Mouse (Mus musculus) hindbrain, postnatal 0 days (tissue): ENCODE data around the gene Hmox1. TPM values are rescaled to one million over a fixed set of nuclear protein-coding genes. Genes with fewer than 3 reads are reported as not detected.

Source experiments
- ATAC-seq: fragments of 200-750 bp; cut with Nextera tagmentation; 2 replicates; pipeline ENCODE4 v1.8.0; 2017; ENCODE audit warnings: mild to moderate bottlenecking, moderate TSS enrichment, moderate library complexity
- DNase-seq: peaks from one replicate; pipeline ENCODE4 v3.0.0-alpha.2; 2015; ENCODE audit warnings: low spot score
- H3K27ac ChIP-seq: fragments of 300-500 bp; sonication (generic); 2 replicates; pipeline ENCODE4 v1.5.1; 2014; ENCODE audit warnings: mild to moderate bottlenecking
- H3K27me3 ChIP-seq: fragments of 300-500 bp; sonication (generic); 2 replicates; pipeline ENCODE4 v1.6.1; 2014; ENCODE audit warnings: low read length, mixed read lengths; ENCODE audit not compliant: insufficient read depth
- H3K36me3 ChIP-seq: fragments of 300-500 bp; sonication (generic); 2 replicates; pipeline ENCODE4 v1.6.1; 2014; ENCODE audit warnings: low read length, mixed read lengths; ENCODE audit not compliant: insufficient read depth
- H3K4me1 ChIP-seq: fragments of 300-500 bp; sonication (generic); 2 replicates; pipeline ENCODE4 v1.6.1; 2014; ENCODE audit warnings: antibody characterized with exemption, low read length, mixed read lengths; ENCODE audit not compliant: insufficient read depth
- H3K4me2 ChIP-seq: fragments of 300-500 bp; sonication (generic); 2 replicates; pipeline ENCODE4 v1.6.1; 2014; ENCODE audit warnings: low read depth, mild to moderate bottlenecking, low read length, moderate library complexity, mixed read lengths
- H3K4me3 ChIP-seq: fragments of 300-500 bp; sonication (generic); 2 replicates; pipeline ENCODE4 v1.5.1; 2014; ENCODE audit warnings: low read length
- H3K9ac ChIP-seq: fragments of 300-500 bp; sonication (generic); replicated peaks from 2 replicates; pipeline ENCODE4 v1.6.1; 2014; ENCODE audit warnings: mild to moderate bottlenecking, low read length, moderate library complexity, mixed read lengths
- H3K9me3 ChIP-seq: fragments of 300-500 bp; sonication (generic); 2 replicates; pipeline ENCODE4 v1.6.1; 2016; ENCODE audit warnings: low read length, mixed read lengths
- CTCF ChIP-seq: IDR thresholded peaks from 2 replicates; pipeline ENCODE4 v1.5.1; 2016; ENCODE audit warnings: antibody characterized with exemption, control low read depth, low read depth
- WGBS: fragments of 180-500 bp; shearing (Covaris S2); extraction: QIAGEN DNeasy Blood & Tissue Kit; methylation state at CpG from one replicate; pipeline ENCODE4 v1.1.7; 2014; 5-methylcytosine and 5-hydroxymethylcytosine counted together
- polyA plus RNA-seq: library from polyadenylated mRNA; unstranded; fragments of >200 nt; fragmentation: Nextera tagmentation; extraction: Ambion mirVana; gene quantifications from 2 replicates; pipeline ENCODE4 v1.2.1, GENCODE M21; 2015
- total RNA-seq: library from RNA; depleted of rRNA; stranded (reverse); fragments of >200 nt; gene quantifications from 2 replicates; pipeline ENCODE4 v1.2.3, GENCODE M21; 2014

The Hmox1 gene
- total and polyA plus RNA-seq, 2 experiments from 2014 or later = 12.1 to 21.3 TPM

- DNase-seq (peak; percentile 89), ATAC-seq (peak; percentile 53)
- Histone ChIP-seq H3K36me3 (no peaks in the 10 kb centered on the region), H3K4me1 (peaks cover 6% of the 10 kb centered on the region), H3K4me3 (no peak overlapping the region), H3K27me3 (no peaks in the 10 kb centered on the region), H3K9ac (no peak overlapping the region), H3K27ac (peak overlapping the region; percentile 27; the same call in 1 of the 2 replicates), H3K4me2 (peak overlapping the region; percentile 42), H3K9me3 (no peaks in the 10 kb centered on the region)
- 21% methylated on average over 6 of the region's 6 CpGs for WGBS
- TF ChIP-seq CTCF = no peak
These were observed 4.2 kb upstream of the Hmox1 start for GRCm38 (mm10) chr8:75088989-75089881.

- ATAC-seq (no peak), DNase-seq (no peak)
- TF ChIP-seq CTCF = no peak
- Histone ChIP-seq H3K4me1 (peaks cover 6% of the 10 kb centered on the region), H3K9ac (no peak overlapping the region), H3K27me3 (no peaks in the 10 kb centered on the region), H3K9me3 (no peaks in the 10 kb centered on the region), H3K4me3 (no peak overlapping the region), H3K27ac (no peak overlapping the region), H3K36me3 (no peaks in the 10 kb centered on the region), H3K4me2 (no peak overlapping the region)
- 61% methylated on average over 4 of the region's 4 CpGs for WGBS
These were observed 2.5 kb upstream of the Hmox1 start for GRCm38 (mm10) chr8:75090781-75091365.

GRCm38 (mm10) chr8:75102956-75103355 lies 9.5 kb downstream of the Hmox1 start:
- Histone ChIP-seq H3K36me3 (0 out of 2 replicates have a peak, but pooled peaks cover 4% of the 10 kb centered on the region), H3K9ac (no peak overlapping the region), H3K27me3 (no peaks in the 10 kb centered on the region), H3K4me1 (no peaks in the 10 kb centered on the region), H3K9me3 (no peaks in the 10 kb centered on the region), H3K4me3 (no peak overlapping the region), H3K4me2 (no peak overlapping the region), H3K27ac (no peak overlapping the region)
- no peak for TF ChIP-seq CTCF
- no peak for DNase-seq
- no peak for ATAC-seq
- WGBS = 92% methylated on average over 4 of the region's 4 CpGs

DNA sequence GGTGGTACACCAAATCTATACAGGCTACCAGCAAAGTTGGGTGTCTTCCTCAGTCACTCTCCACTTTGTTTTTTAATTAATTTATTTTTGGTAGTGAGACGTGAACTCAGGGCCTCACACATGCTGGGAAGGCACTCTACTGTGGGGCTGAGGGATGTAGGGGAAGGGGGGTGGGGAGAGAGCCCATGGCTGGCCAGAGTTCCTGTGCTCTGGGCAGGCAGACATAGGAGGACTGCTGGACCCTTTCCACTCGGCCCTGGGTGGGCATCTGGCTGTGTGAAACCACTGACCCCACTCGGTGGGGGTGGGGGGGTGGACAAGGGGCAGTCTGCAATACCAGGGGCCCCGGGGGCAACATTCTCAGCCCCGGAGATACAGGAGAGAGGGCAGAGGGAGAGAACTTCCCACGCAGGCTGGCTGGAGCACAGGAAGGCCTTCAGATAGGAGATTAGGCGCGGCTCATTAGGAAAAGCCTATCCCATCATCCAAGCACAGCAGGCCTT lies 10.0 kb downstream of the Hmox1 start:
- WGBS = 40% methylated on average over 8 of the region's 8 CpGs
- DNase-seq = no peak
- H3K4me3 ChIP-seq = no peak overlapping the region

DNA sequence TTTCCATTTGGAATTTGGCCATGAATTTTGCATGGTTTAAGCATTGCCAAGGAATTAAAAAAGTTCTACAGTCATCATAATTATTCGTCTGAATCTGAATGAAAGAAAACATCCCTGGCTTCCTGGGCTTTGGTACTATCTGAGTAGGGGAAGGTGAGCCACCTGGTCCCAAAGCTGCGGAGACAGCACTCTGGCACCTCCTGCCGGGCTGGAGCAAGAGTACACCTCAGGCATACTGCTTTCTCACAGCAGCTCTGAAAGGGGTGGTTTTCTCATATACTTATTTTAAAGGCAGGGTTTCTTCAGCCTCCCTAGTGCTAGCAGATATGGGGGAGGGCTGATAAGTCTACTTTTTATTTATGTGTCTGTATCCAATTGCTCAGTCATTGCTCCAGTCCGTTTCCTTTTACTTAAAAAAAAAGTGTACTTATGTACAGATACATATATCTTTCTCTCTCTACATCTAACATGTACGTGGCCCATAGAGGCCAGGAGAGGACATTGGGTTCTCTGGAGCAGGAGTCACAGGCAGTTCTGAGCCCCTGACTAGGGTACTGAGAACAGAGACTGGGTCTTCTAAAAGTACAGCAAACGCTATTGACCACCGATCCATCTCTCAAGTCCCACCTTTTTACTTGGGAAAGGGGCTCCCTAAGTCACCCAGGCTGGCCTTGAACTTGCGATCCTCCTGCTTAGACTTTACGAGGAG lies 15.3 kb downstream of the Hmox1 start:
- peak overlapping the region; percentile 61 for H3K9ac ChIP-seq
- H3K4me2 ChIP-seq = peak overlapping the region; percentile 90
- H3K4me3 ChIP-seq = peak overlapping the region; percentile 76
- DNase-seq (peak; percentile 88), ATAC-seq (peak; percentile 76)
- peak; percentile 85 for TF ChIP-seq CTCF
- H3K36me3 ChIP-seq = no peaks in the 10 kb centered on the region
- H3K27ac ChIP-seq = peak overlapping the region; percentile 81
- peaks cover 9% of the 10 kb centered on the region for H3K4me1 ChIP-seq
- no peaks in the 10 kb centered on the region for H3K9me3 ChIP-seq
- 2% methylated on average over 9 of the region's 9 CpGs for WGBS
- H3K27me3 ChIP-seq = no peaks in the 10 kb centered on the region

More for the DNA sequence above, 10.0 kb downstream of the Hmox1 start:
- H3K36me3 ChIP-seq = 0 out of 2 replicates have a peak, but pooled peaks cover 4% of the 10 kb centered on the region
- no peak overlapping the region for H3K27ac ChIP-seq
- no peaks in the 10 kb centered on the region for H3K27me3 ChIP-seq
- no peak for TF ChIP-seq CTCF
- ATAC-seq = no peak
- no peaks in the 10 kb centered on the region for H3K9me3 ChIP-seq
- H3K4me2 ChIP-seq = no peak overlapping the region
- H3K9ac ChIP-seq = no peak overlapping the region
- H3K4me1 ChIP-seq = no peaks in the 10 kb centered on the region

GRCm38 (mm10) chr8:75109236-75109967 lies 16.0 kb downstream of the Hmox1 start, which contains the start of gene Mcm5:
Mcm5 (plus strand) TSS chr8:75109569.
- no peaks in the 10 kb centered on the region for H3K27me3 ChIP-seq
- H3K9ac ChIP-seq = peak within 1 kb of the TSS; percentile 61
- ATAC-seq = peak; percentile 99
- TF ChIP-seq CTCF = no peak
- peak within 1 kb of the TSS; percentile 76 for H3K4me3 ChIP-seq
- under 1% methylated on average over 59 of the region's 59 CpGs for WGBS
- H3K9me3 ChIP-seq = no peaks in the 10 kb centered on the region
- H3K4me1 ChIP-seq = peaks cover 9% of the 10 kb centered on the region
- peak within 1 kb of the TSS; percentile 81 for H3K27ac ChIP-seq
- H3K36me3 ChIP-seq = no peaks in the 10 kb centered on the region
- peak within 1 kb of the TSS; percentile 90 for H3K4me2 ChIP-seq
- peak; percentile 100 for DNase-seq
